Mouse (Mus musculus): ENCODE measurements around the gene C2cd5. TPM values are rescaled to one million over a fixed set of nuclear protein-coding genes. Genes with fewer than 3 reads are reported as not detected.

C2cd5 gene
- total and polyA plus RNA-seq, 3 experiments: 19.1 to 22.3 (median 19.7) TPM

- TF ChIP-seq IRF4 (IDR thresholded peaks at IDR 0.05; ENCODE audit: low read depth, low read length): no peak
- in situ Hi-C loops (cut with MboI; ENCODE audit: low pct_ligation_motif_present, low pct_unique_long_range_greater_than_20kb, low sequenced_read_pairs): no loop called here
These were observed 65.4 kb downstream of the C2cd5 start for GRCm38 (mm10) chr6:143034503-143034902.

DNA sequence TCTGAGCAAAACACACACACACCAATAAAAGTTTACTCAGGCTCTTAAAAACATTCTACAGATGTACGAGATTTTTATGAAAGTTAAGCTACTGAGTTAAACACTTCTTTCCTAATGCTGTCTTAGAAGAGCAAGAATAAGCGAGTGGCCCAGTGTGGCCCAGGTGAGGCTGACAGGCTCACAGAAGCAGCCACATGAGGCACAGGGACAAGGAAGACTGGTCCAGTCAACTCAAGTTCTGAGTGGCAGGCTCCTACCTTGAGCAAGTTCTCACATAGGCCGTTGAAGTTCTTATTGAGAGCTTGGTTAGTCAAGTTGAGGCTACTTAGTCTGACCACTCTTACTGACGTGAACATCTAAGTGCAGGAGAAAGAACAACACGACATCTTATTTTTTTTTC is 69.4 kb downstream of the C2cd5 start:
- Histone ChIP-seq H3K9ac (ENCODE audit: insufficient read depth, low read depth) (no peak overlapping the region), H3K36me3 (replicated peaks in 1 of 2; ENCODE audit: control insufficient read depth in 1 of 2, insufficient read depth in 1 of 2, low read length in 1 of 2) (peaks cover 52 to 83% of the 10 kb centered on the region in 2 experiments), H3K27me3 (replicated peaks) (no peaks in the 10 kb centered on the region), H3K4me1 (ENCODE audit: control insufficient read depth in 1 of 2, insufficient read depth in 2 of 2) (no peaks in the 10 kb centered on the region), H3K9me3 (replicated peaks; ENCODE audit: low read length) (no peaks in the 10 kb centered on the region), H3K4me2 (ENCODE audit: insufficient read depth, low read depth, poor library complexity, severe bottlenecking) (no peak overlapping the region), H3K4me3 (replicated peaks in 1 of 3; ENCODE audit: low read depth in 2 of 3, low read length in 2 of 3, poor library complexity in 1 of 3) (no peak overlapping the region), H3K79me2 (replicated peaks; ENCODE audit: control insufficient read depth, extremely low read depth, insufficient read depth, poor library complexity, severe bottlenecking) (no peaks in the 10 kb centered on the region), H3K27ac (ENCODE audit: insufficient read depth, low read depth) (no peak overlapping the region)
- no peak for DNase-seq (ENCODE audit: extremely low read depth)
- in situ Hi-C loops (cut with MboI; ENCODE audit: low pct_ligation_motif_present, low pct_unique_long_range_greater_than_20kb, low sequenced_read_pairs) (no loop called here), dilution Hi-C loops (cut with MboI; ENCODE audit: extremely low pct_ligation_motif_present, extremely low pct_unique_long_range_greater_than_20kb, low sequenced_read_pairs) (no loop called here)
- no peak for TF ChIP-seq MAX (IDR thresholded peaks at IDR 0.05; ENCODE audit: low read length)
- TF ChIP-seq MXI1 (IDR thresholded peaks at IDR 0.05; ENCODE audit: low read depth, low read length): no peak
- no peak for TF ChIP-seq TCF12 (IDR thresholded peaks at IDR 0.05; ENCODE audit: low read depth, low read length)
- TF ChIP-seq HCFC1 (IDR thresholded peaks at IDR 0.05; ENCODE audit: low read depth, low read length): no peak
- no peak for TF ChIP-seq PAX5 (IDR thresholded peaks at IDR 0.05; ENCODE audit: low read length)
- TF ChIP-seq ETS1 (conservative IDR thresholded peaks at IDR 0.05; ENCODE audit: low read depth, low read length): no peak
- TF ChIP-seq NRF1 (IDR thresholded peaks at IDR 0.05; ENCODE audit: low read depth, low read length): no peak
- no peak for TF ChIP-seq BHLHE40 (IDR thresholded peaks at IDR 0.05; ENCODE audit: low read depth, low read length)
- no peak for TF ChIP-seq JUN (IDR thresholded peaks at IDR 0.05; ENCODE audit: insufficient read depth, low read depth, low read length)
- no peak for TF ChIP-seq ELF1 (IDR thresholded peaks at IDR 0.05; ENCODE audit: low read depth, low read length)
- TF ChIP-seq POLR2A (IDR thresholded peaks at IDR 0.05; ENCODE audit: low read depth, low read length): no peak
- TF ChIP-seq EP300 (IDR thresholded peaks at IDR 0.05; ENCODE audit: low read length): no peak
- TF ChIP-seq MAZ (IDR thresholded peaks at IDR 0.05; ENCODE audit: low read depth, low read length): no peak

More at GRCm38 (mm10) chr6:143034503-143034902, 65.4 kb downstream of the C2cd5 start:
- Histone ChIP-seq H3K4me3 (replicated peaks in 1 of 3; ENCODE audit: low read depth in 2 of 3, low read length in 2 of 3, poor library complexity in 1 of 3) (no peak overlapping the region), H3K9me3 (replicated peaks; ENCODE audit: low read length) (no peaks in the 10 kb centered on the region), H3K27ac (ENCODE audit: insufficient read depth, low read depth) (no peak overlapping the region), H3K4me1 (ENCODE audit: control insufficient read depth in 1 of 2, insufficient read depth in 2 of 2) (no peaks in the 10 kb centered on the region), H3K79me2 (replicated peaks; ENCODE audit: control insufficient read depth, extremely low read depth, insufficient read depth, poor library complexity, severe bottlenecking) (no peaks in the 10 kb centered on the region), H3K27me3 (replicated peaks) (no peaks in the 10 kb centered on the region), H3K36me3 (replicated peaks in 1 of 2; ENCODE audit: control insufficient read depth in 1 of 2, insufficient read depth in 1 of 2, low read length in 1 of 2) (peaks cover 62 to 88% of the 10 kb centered on the region in 2 experiments), H3K4me2 (ENCODE audit: insufficient read depth, low read depth, poor library complexity, severe bottlenecking) (no peak overlapping the region), H3K9ac (ENCODE audit: insufficient read depth, low read depth) (no peak overlapping the region)
- dilution Hi-C loops (cut with MboI; ENCODE audit: extremely low pct_ligation_motif_present, extremely low pct_unique_long_range_greater_than_20kb, low sequenced_read_pairs): no loop called here
- DNase-seq (ENCODE audit: extremely low read depth): no peak

GRCm38 (mm10) chr6:143027896-143028295 is 72.0 kb downstream of the C2cd5 start:
- in situ Hi-C loops (cut with MboI; ENCODE audit: low pct_ligation_motif_present, low pct_unique_long_range_greater_than_20kb, low sequenced_read_pairs): no loop called here
- H3K27me3 ChIP-seq (replicated peaks): no peaks in the 10 kb centered on the region
- H3K9ac ChIP-seq (ENCODE audit: insufficient read depth, low read depth): no peak overlapping the region
- dilution Hi-C loops (cut with MboI; ENCODE audit: extremely low pct_ligation_motif_present, extremely low pct_unique_long_range_greater_than_20kb, low sequenced_read_pairs): no loop called here
- H3K4me1 ChIP-seq (ENCODE audit: control insufficient read depth in 1 of 2, insufficient read depth in 2 of 2): no peaks in the 10 kb centered on the region
- no peak overlapping the region for H3K4me3 ChIP-seq (replicated peaks in 1 of 3; ENCODE audit: low read depth in 2 of 3, low read length in 2 of 3, poor library complexity in 1 of 3)
- no peaks in the 10 kb centered on the region for H3K79me2 ChIP-seq (replicated peaks; ENCODE audit: control insufficient read depth, extremely low read depth, insufficient read depth, poor library complexity, severe bottlenecking)
- no peak overlapping the region for H3K27ac ChIP-seq (ENCODE audit: insufficient read depth, low read depth)
- no peaks in the 10 kb centered on the region for H3K9me3 ChIP-seq (replicated peaks; ENCODE audit: low read length)
- peaks cover 42 to 75% of the 10 kb centered on the region in 2 experiments for H3K36me3 ChIP-seq (replicated peaks in 1 of 2; ENCODE audit: control insufficient read depth in 1 of 2, insufficient read depth in 1 of 2, low read length in 1 of 2)
- TF ChIP-seq SIN3A (IDR thresholded peaks at IDR 0.05; ENCODE audit: low read length) (no peak), CHD1 (IDR thresholded peaks at IDR 0.05; ENCODE audit: low read depth, low read length) (no peak), TCF12 (IDR thresholded peaks at IDR 0.05; ENCODE audit: low read depth, low read length) (no peak), PAX5 (IDR thresholded peaks at IDR 0.05; ENCODE audit: low read length) (no peak), ZNF384 (IDR thresholded peaks at IDR 0.05; ENCODE audit: low read depth, low read length) (no peak), BHLHE40 (IDR thresholded peaks at IDR 0.05; ENCODE audit: low read depth, low read length) (no peak), JUN (IDR thresholded peaks at IDR 0.05; ENCODE audit: insufficient read depth, low read depth, low read length) (no peak), POLR2A (IDR thresholded peaks at IDR 0.05; ENCODE audit: low read depth, low read length) (no peak), KAT2A (IDR thresholded peaks at IDR 0.05; ENCODE audit: insufficient replicate concordance, low read length) (no peak)
- H3K4me2 ChIP-seq (ENCODE audit: insufficient read depth, low read depth, poor library complexity, severe bottlenecking): no peak overlapping the region
- no peak for DNase-seq (ENCODE audit: extremely low read depth)

Data from CH12.LX (cell line).